Mouse (Mus musculus): Measurements from ENCODE around the gene Trub1. TPM values are rescaled to one million over a fixed set of nuclear protein-coding genes. Genes with fewer than 3 reads are reported as not detected.
A peak's percentile ranks its signal among the peaks of the same experiment; 100 is the strongest.

The Trub1 gene
- polyA plus RNA-seq, 1 experiment from 2014 or later = 25.8 TPM

- Histone ChIP-seq H3K36me3 (ENCODE audit: control insufficient read depth, insufficient read depth, low read length) (no peaks in the 10 kb centered on the region), H3K4me1 (ENCODE audit: control insufficient read depth, insufficient read depth, low read length) (peaks cover 5% of the 10 kb centered on the region), H3K27me3 (ENCODE audit: control insufficient read depth, insufficient read depth, low read length) (no peaks in the 10 kb centered on the region), H3K9me3 (replicated peaks; ENCODE audit: control insufficient read depth, low read length) (no peaks in the 10 kb centered on the region), H3K4me3 (replicated peaks; ENCODE audit: low read length) (no peak overlapping the region), H3K27ac (ENCODE audit: low read length) (no peak overlapping the region), H3K4me2 (ENCODE audit: low read depth, low read length) (no peak overlapping the region), H3K9ac (ENCODE audit: low read length) (no peak overlapping the region)
- ATAC-seq (ENCODE audit: insufficient read depth, low FRiP score) = no peak
- 61% methylated on average over 11 of the region's 11 CpGs for WGBS
Measured at GRCm38 (mm10) chr19:57478056-57478455, 25.3 kb downstream of the Trub1 start.

GRCm38 (mm10) chr19:57479886-57480655 lies 27.4 kb downstream of the Trub1 start:
- Histone ChIP-seq H3K4me3 (replicated peaks; ENCODE audit: low read length) (no peak overlapping the region), H3K9ac (ENCODE audit: low read length) (no peak overlapping the region), H3K27ac (ENCODE audit: low read length) (no peak overlapping the region), H3K36me3 (ENCODE audit: control insufficient read depth, insufficient read depth, low read length) (no peaks in the 10 kb centered on the region), H3K4me2 (ENCODE audit: low read depth, low read length) (no peak overlapping the region), H3K4me1 (ENCODE audit: control insufficient read depth, insufficient read depth, low read length) (peaks cover 5% of the 10 kb centered on the region; the same call in 1 of the 2 replicates), H3K9me3 (replicated peaks; ENCODE audit: control insufficient read depth, low read length) (no peaks in the 10 kb centered on the region), H3K27me3 (ENCODE audit: control insufficient read depth, insufficient read depth, low read length) (no peaks in the 10 kb centered on the region)
- 55% methylated on average over 8 of the region's 8 CpGs for WGBS
- ATAC-seq (ENCODE audit: insufficient read depth, low FRiP score) = no peak

- H3K27me3 ChIP-seq (ENCODE audit: control insufficient read depth, insufficient read depth, low read length) = no peaks in the 10 kb centered on the region
- 0 out of 2 replicates have a peak, but pooled peaks have one; percentile 26 for ATAC-seq (ENCODE audit: insufficient read depth, low FRiP score)
- H3K4me1 ChIP-seq (ENCODE audit: control insufficient read depth, insufficient read depth, low read length) = peaks cover 2% of the 10 kb centered on the region; the same call in 1 of the 2 replicates
- 90% methylated on average over 6 of the region's 6 CpGs for WGBS
- H3K4me3 ChIP-seq (replicated peaks; ENCODE audit: low read length) = no peak overlapping the region
- no peaks in the 10 kb centered on the region for H3K36me3 ChIP-seq (ENCODE audit: control insufficient read depth, insufficient read depth, low read length)
- H3K9ac ChIP-seq (ENCODE audit: low read length) = no peak overlapping the region
- no peak overlapping the region for H3K27ac ChIP-seq (ENCODE audit: low read length)
- no peaks in the 10 kb centered on the region for H3K9me3 ChIP-seq (replicated peaks; ENCODE audit: control insufficient read depth, low read length)
- no peak overlapping the region for H3K4me2 ChIP-seq (ENCODE audit: low read depth, low read length)
Measured at GRCm38 (mm10) chr19:57481743-57482259, 29.1 kb downstream of the Trub1 start.

GRCm38 (mm10) chr19:57482815-57483214 lies 30.1 kb downstream of the Trub1 start:
- Histone ChIP-seq H3K27ac (ENCODE audit: low read length) (no peak overlapping the region), H3K4me1 (ENCODE audit: control insufficient read depth, insufficient read depth, low read length) (no peaks in the 10 kb centered on the region), H3K4me2 (ENCODE audit: low read depth, low read length) (no peak overlapping the region), H3K4me3 (replicated peaks; ENCODE audit: low read length) (no peak overlapping the region), H3K9me3 (replicated peaks; ENCODE audit: control insufficient read depth, low read length) (no peaks in the 10 kb centered on the region), H3K36me3 (ENCODE audit: control insufficient read depth, insufficient read depth, low read length) (no peaks in the 10 kb centered on the region), H3K27me3 (ENCODE audit: control insufficient read depth, insufficient read depth, low read length) (no peaks in the 10 kb centered on the region), H3K9ac (ENCODE audit: low read length) (no peak overlapping the region)
- WGBS = 84% methylated on average over 8 of the region's 8 CpGs
- no peak for ATAC-seq (ENCODE audit: insufficient read depth, low FRiP score)

GRCm38 (mm10) chr19:57487051-57487658 lies 34.4 kb downstream of the Trub1 start:
- 51% methylated on average over 13 of the region's 13 CpGs for WGBS
- no peak overlapping the region; the same call in 1 of the 2 replicates for H3K27ac ChIP-seq (ENCODE audit: low read length)
- no peak overlapping the region for H3K4me2 ChIP-seq (ENCODE audit: low read depth, low read length)
- H3K27me3 ChIP-seq (ENCODE audit: control insufficient read depth, insufficient read depth, low read length) = no peaks in the 10 kb centered on the region
- H3K9ac ChIP-seq (ENCODE audit: low read length) = no peak overlapping the region
- no peaks in the 10 kb centered on the region for H3K36me3 ChIP-seq (ENCODE audit: control insufficient read depth, insufficient read depth, low read length)
- peaks cover 5% of the 10 kb centered on the region for H3K4me1 ChIP-seq (ENCODE audit: control insufficient read depth, insufficient read depth, low read length)
- H3K9me3 ChIP-seq (replicated peaks; ENCODE audit: control insufficient read depth, low read length) = no peaks in the 10 kb centered on the region
- ATAC-seq (ENCODE audit: insufficient read depth, low FRiP score) = no peak
- H3K4me3 ChIP-seq (replicated peaks; ENCODE audit: low read length) = no peak overlapping the region

- Histone ChIP-seq H3K9me3 (replicated peaks; ENCODE audit: control insufficient read depth, low read length) (no peaks in the 10 kb centered on the region), H3K27me3 (ENCODE audit: control insufficient read depth, insufficient read depth, low read length) (no peaks in the 10 kb centered on the region), H3K4me2 (ENCODE audit: low read depth, low read length) (no peak overlapping the region), H3K27ac (ENCODE audit: low read length) (no peak overlapping the region), H3K4me3 (replicated peaks; ENCODE audit: low read length) (no peak overlapping the region), H3K36me3 (ENCODE audit: control insufficient read depth, insufficient read depth, low read length) (no peaks in the 10 kb centered on the region), H3K9ac (ENCODE audit: low read length) (no peak overlapping the region), H3K4me1 (ENCODE audit: control insufficient read depth, insufficient read depth, low read length) (peaks cover 5% of the 10 kb centered on the region)
- WGBS = 68% methylated on average over 7 of the region's 7 CpGs
- ATAC-seq (ENCODE audit: insufficient read depth, low FRiP score) = no peak
Measured at GRCm38 (mm10) chr19:57489527-57489926, 36.8 kb downstream of the Trub1 start.

- no peak overlapping the region for H3K4me3 ChIP-seq (replicated peaks; ENCODE audit: low read length)
- H3K9me3 ChIP-seq (replicated peaks; ENCODE audit: control insufficient read depth, low read length) = no peaks in the 10 kb centered on the region
- peaks cover 5% of the 10 kb centered on the region for H3K4me1 ChIP-seq (ENCODE audit: control insufficient read depth, insufficient read depth, low read length)
- WGBS = 27% methylated on average over 8 of the region's 8 CpGs
- no peaks in the 10 kb centered on the region for H3K27me3 ChIP-seq (ENCODE audit: control insufficient read depth, insufficient read depth, low read length)
- H3K4me2 ChIP-seq (ENCODE audit: low read depth, low read length) = no peak overlapping the region
- H3K9ac ChIP-seq (ENCODE audit: low read length) = no peak overlapping the region
- H3K27ac ChIP-seq (ENCODE audit: low read length) = no peak overlapping the region
- no peaks in the 10 kb centered on the region for H3K36me3 ChIP-seq (ENCODE audit: control insufficient read depth, insufficient read depth, low read length)
- peak; percentile 62; the same call in 1 of the 2 replicates for ATAC-seq (ENCODE audit: insufficient read depth, low FRiP score)
Measured at GRCm38 (mm10) chr19:57491030-57491429, 38.3 kb downstream of the Trub1 start.

GRCm38 (mm10) chr19:57494020-57494419 lies 41.3 kb downstream of the Trub1 start:
- Histone ChIP-seq H3K27me3 (ENCODE audit: control insufficient read depth, insufficient read depth, low read length) (0 out of 2 replicates have a peak, but pooled peaks cover 4% of the 10 kb centered on the region), H3K4me3 (replicated peaks; ENCODE audit: low read length) (no peak overlapping the region), H3K27ac (ENCODE audit: low read length) (no peak overlapping the region), H3K36me3 (ENCODE audit: control insufficient read depth, insufficient read depth, low read length) (no peaks in the 10 kb centered on the region), H3K4me1 (ENCODE audit: control insufficient read depth, insufficient read depth, low read length) (peaks cover 5% of the 10 kb centered on the region), H3K9ac (ENCODE audit: low read length) (no peak overlapping the region), H3K4me2 (ENCODE audit: low read depth, low read length) (no peak overlapping the region), H3K9me3 (replicated peaks; ENCODE audit: control insufficient read depth, low read length) (no peaks in the 10 kb centered on the region)
- ATAC-seq (ENCODE audit: insufficient read depth, low FRiP score) = no peak
- 74% methylated on average over 5 of the region's 5 CpGs for WGBS

- 0 out of 2 replicates have a peak, but pooled peaks cover 4% of the 10 kb centered on the region for H3K27me3 ChIP-seq (ENCODE audit: control insufficient read depth, insufficient read depth, low read length)
- 62% methylated on average over 10 of the region's 10 CpGs for whole genome bisulfite sequencing
- peaks cover 5% of the 10 kb centered on the region; the same call in 1 of the 2 replicates for H3K9me3 ChIP-seq (replicated peaks; ENCODE audit: control insufficient read depth, low read length)
- H3K9ac ChIP-seq (ENCODE audit: low read length) = no peak overlapping the region
- H3K27ac ChIP-seq (ENCODE audit: low read length) = no peak overlapping the region
- no peaks in the 10 kb centered on the region for H3K36me3 ChIP-seq (ENCODE audit: control insufficient read depth, insufficient read depth, low read length)
- peaks cover 2% of the 10 kb centered on the region; the same call in 1 of the 2 replicates for H3K4me1 ChIP-seq (ENCODE audit: control insufficient read depth, insufficient read depth, low read length)
- ATAC-seq (ENCODE audit: insufficient read depth, low FRiP score) = no peak
- no peak overlapping the region for H3K4me2 ChIP-seq (ENCODE audit: low read depth, low read length)
- H3K4me3 ChIP-seq (replicated peaks; ENCODE audit: low read length) = no peak overlapping the region
Measured at GRCm38 (mm10) chr19:57498110-57498743, 45.5 kb downstream of the Trub1 start.

Data from stomach, embryonic 16.5 days (tissue).